Mouse (Mus musculus) kidney, embryonic 16.5 days (tissue): ENCODE data around the gene D10Jhu81e. TPM values are rescaled to one million over a fixed set of nuclear protein-coding genes. Genes with fewer than 3 reads are reported as not detected.
A peak's percentile ranks its signal among the peaks of the same experiment; 100 is the strongest.
"Not testable (repeated sequence)": the region's sequence is repeated elsewhere in the genome, so short reads cannot be mapped to it uniquely, and the experiment has no call there.

Experiments used
- ATAC-seq: fragments of 200-750 bp; cut with Nextera tagmentation; 2 replicates; pipeline ENCODE4 v1.8.0; 2017; ENCODE audit warnings: moderate TSS enrichment; ENCODE audit not compliant: low FRiP score, low TSS enrichment
- H3K27ac ChIP-seq: fragments of 300-500 bp; sonication (generic); 2 replicates; pipeline ENCODE4 v1.5.1; 2014; ENCODE audit warnings: low read length
- H3K27me3 ChIP-seq: fragments of 300-500 bp; sonication (generic); 2 replicates; pipeline ENCODE4 v1.6.1; 2014; ENCODE audit warnings: low read length, control low read depth, mixed read lengths; ENCODE audit not compliant: insufficient read depth
- H3K36me3 ChIP-seq: fragments of 300-500 bp; sonication (generic); 2 replicates; pipeline ENCODE4 v1.6.1; 2014; ENCODE audit warnings: low read length, control low read depth, mixed read lengths; ENCODE audit not compliant: insufficient read depth
- H3K4me1 ChIP-seq: fragments of 300-500 bp; sonication (generic); 2 replicates; pipeline ENCODE4 v1.6.1; 2014; ENCODE audit warnings: low read length, control low read depth, mixed read lengths; ENCODE audit not compliant: insufficient read depth
- H3K4me2 ChIP-seq: fragments of 300-500 bp; sonication (generic); replicated peaks from 2 replicates; pipeline ENCODE4 v1.6.1; 2014; ENCODE audit warnings: low read depth, low read length
- H3K4me3 ChIP-seq: fragments of 300-500 bp; sonication (generic); 2 replicates; pipeline ENCODE4 v1.5.1; 2014; ENCODE audit warnings: mild to moderate bottlenecking, low read length
- H3K9ac ChIP-seq: fragments of 300-500 bp; sonication (generic); replicated peaks from 2 replicates; pipeline ENCODE4 v1.6.1; 2014; ENCODE audit warnings: low read length
- H3K9me3 ChIP-seq: fragments of 300-500 bp; sonication (generic); 2 replicates; pipeline ENCODE4 v1.6.1; 2016; ENCODE audit warnings: low read length, control low read depth
- WGBS: fragments of 180-500 bp; shearing (Covaris S2); extraction: QIAGEN DNeasy Blood & Tissue Kit; methylation state at CpG from one replicate; pipeline ENCODE4 v1.1.7; 2014; 5-methylcytosine and 5-hydroxymethylcytosine counted together
- polyA plus RNA-seq: library from polyadenylated mRNA; unstranded; fragments of >200 nt; fragmentation: Nextera tagmentation; extraction: Ambion mirVana; gene quantifications from 2 replicates; pipeline ENCODE4 v1.2.1, GENCODE M21; 2015

D10Jhu81e gene
- 50.7 and 54.7 TPM in 2 replicates for polyA plus RNA-seq

GRCm38 (mm10) chr10:78169281-78170042, at the start of gene D10Jhu81e:
Gene D10Jhu81e, minus strand, starts transcription at chr10:78169782.
- peaks cover 55% of the 10 kb centered on the region for H3K36me3 ChIP-seq
- ATAC-seq: peak; percentile 97
- peak within 1 kb of the TSS; percentile 73 for H3K27ac ChIP-seq

GRCm38 (mm10) chr10:78218576-78218975, 49.0 kb upstream of the D10Jhu81e start:
- Histone ChIP-seq H3K9me3 (no peaks in the 10 kb centered on the region), H3K4me3 (no peak overlapping the region), H3K27ac (no peak overlapping the region), H3K36me3 (peaks cover 35% of the 10 kb centered on the region), H3K4me1 (no peaks in the 10 kb centered on the region), H3K4me2 (no peak overlapping the region), H3K9ac (no peak overlapping the region), H3K27me3 (no peaks in the 10 kb centered on the region)
- ATAC-seq: no peak
- 62% methylated on average over 6 of the region's 6 CpGs for WGBS

More at GRCm38 (mm10) chr10:78169281-78170042, at the start of gene D10Jhu81e:
- Histone ChIP-seq H3K9ac (peak within 1 kb of the TSS; percentile 79), H3K4me2 (peak within 1 kb of the TSS; percentile 78), H3K4me3 (peak within 1 kb of the TSS; percentile 82), H3K27me3 (no peaks in the 10 kb centered on the region), H3K9me3 (no peaks in the 10 kb centered on the region), H3K4me1 (peaks cover 11% of the 10 kb centered on the region)
- 1% methylated on average over 50 of the region's 50 CpGs for WGBS

- no peaks in the 10 kb centered on the region for H3K27me3 ChIP-seq
- WGBS: 64% methylated on average over 6 of the region's 6 CpGs
- H3K27ac ChIP-seq: no peak overlapping the region
- H3K9me3 ChIP-seq: no peaks in the 10 kb centered on the region
- no peak overlapping the region for H3K9ac ChIP-seq
- H3K4me2 ChIP-seq: no peak overlapping the region
- H3K4me3 ChIP-seq: no peak overlapping the region
- no peaks in the 10 kb centered on the region for H3K4me1 ChIP-seq
- no peak for ATAC-seq
- H3K36me3 ChIP-seq: peaks cover 44% of the 10 kb centered on the region
Observed at GRCm38 (mm10) chr10:78216376-78217083, 46.9 kb upstream of the D10Jhu81e start.

- no peak for ATAC-seq
- H3K27ac ChIP-seq: no peak overlapping the region
- H3K27me3 ChIP-seq: no peaks in the 10 kb centered on the region
- 98% methylated on average over 9 of the region's 9 CpGs for WGBS
- no peaks in the 10 kb centered on the region for H3K4me1 ChIP-seq
- H3K9me3 ChIP-seq: no peaks in the 10 kb centered on the region
- no peak overlapping the region for H3K4me3 ChIP-seq
- H3K4me2 ChIP-seq: no peak overlapping the region
- no peak overlapping the region for H3K9ac ChIP-seq
- H3K36me3 ChIP-seq: peaks cover 50% of the 10 kb centered on the region
Observed at GRCm38 (mm10) chr10:78214371-78214770, 44.8 kb upstream of the D10Jhu81e start.

- Histone ChIP-seq H3K4me3 (no peak overlapping the region), H3K4me2 (no peak overlapping the region), H3K9me3 (no peaks in the 10 kb centered on the region), H3K27ac (no peak overlapping the region), H3K36me3 (peaks cover 63% of the 10 kb centered on the region), H3K9ac (no peak overlapping the region), H3K4me1 (no peaks in the 10 kb centered on the region), H3K27me3 (no peaks in the 10 kb centered on the region)
- WGBS: 68% methylated on average over 6 of the region's 6 CpGs
- ATAC-seq: no peak
Observed at GRCm38 (mm10) chr10:78211311-78211710, 41.7 kb upstream of the D10Jhu81e start.

GRCm38 (mm10) chr10:78201182-78201581, 31.6 kb upstream of the D10Jhu81e start:
- no peak overlapping the region for H3K27ac ChIP-seq
- no peak overlapping the region for H3K4me3 ChIP-seq
- H3K36me3 ChIP-seq: peaks cover 50% of the 10 kb centered on the region
- H3K27me3 ChIP-seq: no peaks in the 10 kb centered on the region
- no peak for ATAC-seq
- H3K9ac ChIP-seq: no peak overlapping the region
- no peaks in the 10 kb centered on the region for H3K4me1 ChIP-seq
- 85% methylated on average over 4 of the region's 4 CpGs for WGBS
- H3K4me2 ChIP-seq: no peak overlapping the region
- H3K9me3 ChIP-seq: no peaks in the 10 kb centered on the region

- no peaks in the 10 kb centered on the region for H3K4me1 ChIP-seq
- no peak overlapping the region for H3K27ac ChIP-seq
- H3K36me3 ChIP-seq: peaks cover 67% of the 10 kb centered on the region
- H3K4me3 ChIP-seq: no peak overlapping the region
- H3K4me2 ChIP-seq: no peak overlapping the region
- H3K9me3 ChIP-seq: no peaks in the 10 kb centered on the region
- no peak for ATAC-seq
- H3K9ac ChIP-seq: no peak overlapping the region
- WGBS: 95% methylated on average over 5 of the region's 5 CpGs
- no peaks in the 10 kb centered on the region for H3K27me3 ChIP-seq
Observed at GRCm38 (mm10) chr10:78192933-78193332, 23.4 kb upstream of the D10Jhu81e start.

GRCm38 (mm10) chr10:78186076-78186475, 16.5 kb upstream of the D10Jhu81e start:
- H3K27ac ChIP-seq, H3K27me3 ChIP-seq, H3K9me3 ChIP-seq, H3K4me3 ChIP-seq, H3K4me2 ChIP-seq, ATAC-seq, H3K9ac ChIP-seq: not testable (repeated sequence)
- Histone ChIP-seq H3K36me3 (peaks cover 38% of the 10 kb centered on the region), H3K4me1 (peaks cover 11% of the 10 kb centered on the region)
- 80% methylated on average over 4 of the region's 4 CpGs for WGBS

- WGBS: 10% methylated on average over 9 of the region's 9 CpGs
- peaks cover 45% of the 10 kb centered on the region for H3K36me3 ChIP-seq
- H3K4me3 ChIP-seq: peak overlapping the region; percentile 71
- H3K4me1 ChIP-seq: peaks cover 11% of the 10 kb centered on the region
- no peaks in the 10 kb centered on the region for H3K9me3 ChIP-seq
- H3K27me3 ChIP-seq: no peaks in the 10 kb centered on the region
- H3K9ac ChIP-seq: peak overlapping the region; percentile 69
- peak overlapping the region; percentile 80 for H3K4me2 ChIP-seq
- peak; percentile 19; the same call in 1 of the 2 replicates for ATAC-seq
- H3K27ac ChIP-seq: peak overlapping the region; percentile 17
Observed at GRCm38 (mm10) chr10:78185381-78185725, 15.8 kb upstream of the D10Jhu81e start.
